Mouse (Mus musculus): ENCODE data around the gene Gria2.

The Gria2 gene

DNA sequence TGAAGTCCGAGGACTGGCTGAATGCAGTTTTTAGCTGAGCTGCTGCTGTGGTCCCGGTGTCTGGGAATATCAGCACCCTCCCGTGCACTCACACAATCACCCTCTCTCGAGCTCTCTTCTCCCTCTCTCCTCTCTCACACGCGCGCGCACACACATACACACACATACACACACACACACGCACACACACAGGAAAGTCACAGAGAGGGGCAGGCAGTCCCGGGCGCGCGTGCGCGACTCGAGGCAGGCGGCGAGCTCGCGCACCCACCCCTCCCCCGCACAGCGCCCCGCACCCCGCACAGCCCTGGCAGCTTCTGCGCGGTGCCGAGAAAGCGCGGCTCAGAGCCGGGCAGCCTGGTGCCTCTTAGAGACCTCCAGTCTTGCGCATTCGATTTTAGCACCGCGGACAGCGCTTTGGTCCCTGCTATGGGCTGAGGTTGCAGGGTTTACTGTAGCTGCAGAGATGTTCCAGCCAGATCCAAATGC is at the start of gene Gria2:
Gria2 (minus strand) TSS at position 240 of the 486 bp plus-strand sequence.
- DNase-seq: peak; percentile 47

DNA sequence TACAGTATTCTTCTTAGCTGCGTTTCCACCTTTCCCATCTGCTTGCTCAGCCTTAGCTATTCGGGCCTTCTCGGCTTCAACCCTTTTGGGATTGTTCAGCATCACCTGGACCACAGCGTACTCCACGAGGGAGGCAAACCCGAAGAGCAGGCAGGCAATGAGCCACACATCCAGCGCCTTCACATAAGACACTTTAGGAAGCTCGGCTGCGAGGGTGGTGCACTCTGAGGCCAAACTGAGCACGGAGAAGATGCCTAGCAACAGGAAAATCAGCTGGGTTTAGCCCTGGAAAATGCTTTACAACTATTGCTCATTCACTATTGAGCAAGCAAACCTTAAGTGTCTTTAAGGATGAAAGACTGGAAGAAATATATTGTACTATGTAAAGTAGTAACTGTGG is 48.3 kb upstream of the Gria2 start:
- DNase-seq: no peak

DNA sequence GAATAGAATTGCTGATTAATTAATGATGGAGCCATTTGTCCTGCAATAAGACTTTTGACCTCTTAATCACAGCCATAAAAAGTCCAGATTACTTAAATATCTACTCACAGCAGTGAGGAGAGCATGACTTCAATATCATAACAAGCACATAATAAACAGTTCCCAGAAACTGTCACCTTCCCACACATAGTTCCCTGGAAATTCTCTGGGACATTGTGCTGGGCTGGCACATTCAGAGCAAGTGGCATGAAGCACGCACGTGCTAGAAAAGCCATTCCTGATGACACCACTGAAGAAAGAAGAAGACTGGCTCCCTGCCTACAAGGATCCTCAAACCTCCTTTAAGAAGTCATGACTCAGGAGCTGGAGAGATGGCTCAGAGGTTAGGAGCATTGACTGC is 43.0 kb upstream of the Gria2 start:
- DNase-seq: no peak

DNA sequence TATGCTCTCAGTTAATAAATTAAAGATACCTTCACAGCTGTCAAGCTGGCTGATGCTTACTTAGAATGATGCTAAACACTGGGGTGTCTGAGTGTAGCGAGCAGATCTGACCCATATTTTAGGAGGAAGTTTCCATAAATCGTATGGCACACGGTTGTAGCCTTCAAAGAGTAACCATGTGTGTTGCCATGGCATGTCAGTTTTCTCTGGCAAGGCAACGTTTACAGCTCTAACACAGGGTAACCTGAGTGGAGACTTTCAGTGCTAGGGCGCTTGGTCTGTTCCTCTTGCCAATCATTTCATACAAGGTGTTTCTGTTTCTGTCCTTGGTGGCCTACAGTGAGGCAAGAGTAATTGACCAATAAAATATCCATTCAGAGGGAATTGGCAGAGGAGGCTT is 37.2 kb upstream of the Gria2 start:
- DNase-seq: no peak

DNA sequence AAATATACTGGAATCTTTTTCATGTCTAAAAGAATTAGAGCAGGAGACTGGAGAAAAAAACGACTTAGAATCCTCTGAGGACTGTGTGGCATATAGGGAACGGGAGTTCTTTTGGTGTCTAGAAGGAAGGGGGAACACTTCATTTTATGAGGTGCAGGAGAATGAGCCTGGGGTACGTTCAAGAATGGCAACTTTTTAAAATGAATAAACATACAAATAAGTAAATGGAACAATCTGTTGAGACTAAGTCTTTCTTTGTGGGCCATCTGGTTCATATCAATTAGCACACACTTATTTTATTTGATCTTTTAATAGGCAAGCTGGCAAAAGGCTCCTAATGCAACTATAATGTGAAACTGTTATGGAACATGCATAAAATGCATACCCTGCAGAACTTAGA is 34.9 kb upstream of the Gria2 start:
- DNase-seq: no peak

DNA sequence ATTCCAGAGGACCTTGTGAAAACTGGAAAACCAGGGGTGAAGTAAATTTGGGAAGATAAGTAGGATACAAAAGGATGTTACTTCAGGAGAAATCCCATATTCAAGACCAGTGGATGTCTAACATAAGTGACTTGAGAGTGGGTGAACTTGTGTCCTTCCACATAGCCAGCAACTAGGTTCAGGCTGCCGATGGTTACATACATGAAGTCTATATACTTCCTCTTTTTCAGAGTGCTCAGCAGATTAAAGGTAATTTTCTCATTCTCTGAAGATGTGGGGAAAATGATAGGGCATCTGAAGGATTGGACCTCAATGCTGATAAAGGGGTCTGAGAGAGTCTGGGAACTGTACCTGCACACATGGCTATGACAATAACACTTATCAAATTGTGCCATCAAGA is 21.3 kb upstream of the Gria2 start:
- DNase-seq: no peak

DNA sequence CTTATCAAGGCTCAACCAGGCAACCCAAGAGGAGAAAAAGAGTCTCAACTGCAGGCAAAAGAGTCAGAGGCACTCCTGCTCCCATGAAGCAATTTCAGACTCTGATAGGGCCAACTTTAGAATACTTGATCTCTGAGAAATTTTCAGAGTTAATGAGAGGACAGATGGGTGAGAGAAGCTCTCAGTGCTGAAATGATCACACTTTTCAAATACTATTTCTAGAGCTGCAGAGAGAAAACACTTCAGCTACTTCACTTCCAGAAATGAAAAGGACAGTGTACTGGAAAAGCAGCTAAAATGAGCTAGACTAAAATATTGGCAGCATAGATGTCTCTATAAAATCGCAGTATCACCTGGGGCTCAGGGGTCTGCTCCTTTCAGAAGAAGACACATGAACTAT is 16.0 kb upstream of the Gria2 start:
- DNase-seq: no peak

DNA sequence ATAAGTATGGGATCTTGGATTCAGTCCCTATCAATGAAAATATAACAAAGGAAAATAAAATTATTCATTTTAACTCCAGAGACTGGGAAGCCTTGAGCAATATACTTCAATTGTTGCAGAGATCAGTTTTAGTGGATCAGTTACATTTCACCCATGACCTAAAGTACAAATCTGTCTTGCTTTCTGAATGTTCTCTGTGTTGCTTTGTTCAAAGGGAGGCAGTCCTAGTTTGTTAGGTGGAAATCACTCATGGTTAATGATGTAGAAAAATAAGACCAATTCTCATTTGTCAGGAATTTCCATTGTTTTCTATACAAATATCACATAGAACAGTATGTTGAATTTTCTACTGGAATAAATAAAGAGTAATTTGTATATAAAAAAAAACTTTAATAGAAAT is 11.1 kb upstream of the Gria2 start:
- no peak for DNase-seq

DNA sequence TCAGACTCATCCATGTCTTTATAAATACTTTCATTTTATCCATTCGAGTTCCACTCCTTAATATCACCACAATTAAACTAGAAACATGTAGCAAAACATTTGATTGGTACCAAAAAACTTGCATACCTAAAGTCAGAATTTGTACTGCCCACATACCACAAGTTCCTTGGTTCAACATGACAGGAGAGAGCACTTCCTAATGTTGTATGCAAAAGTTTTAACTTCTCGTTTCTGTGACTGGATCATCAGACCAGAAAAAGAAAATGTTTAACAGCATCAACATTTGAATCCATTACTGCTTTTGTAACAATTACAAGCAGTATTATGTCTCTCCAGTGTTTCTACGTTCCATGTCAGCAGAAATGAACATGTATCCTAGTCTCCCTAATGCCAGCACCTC is 9.6 kb upstream of the Gria2 start:
- DNase-seq: no peak

DNA sequence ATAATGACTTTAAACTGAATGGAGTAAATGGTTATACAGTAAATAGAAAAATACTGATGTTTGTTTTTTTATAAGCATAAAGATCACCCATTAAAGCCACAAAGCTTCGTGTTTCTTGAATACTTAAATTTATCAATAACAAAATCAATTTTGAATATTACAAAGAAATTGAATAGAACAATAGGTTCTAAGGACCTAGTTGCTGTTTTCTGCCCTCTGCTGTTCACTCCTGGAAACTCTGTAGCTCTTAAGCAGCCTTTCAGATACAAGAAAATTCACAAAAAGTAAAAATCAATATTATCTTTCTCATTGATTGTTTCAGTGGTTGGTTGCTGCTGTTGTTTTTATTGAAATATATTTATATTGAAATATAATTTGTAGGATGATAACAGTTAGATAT is 2.7 kb upstream of the Gria2 start:
- no peak for DNase-seq

DNA sequence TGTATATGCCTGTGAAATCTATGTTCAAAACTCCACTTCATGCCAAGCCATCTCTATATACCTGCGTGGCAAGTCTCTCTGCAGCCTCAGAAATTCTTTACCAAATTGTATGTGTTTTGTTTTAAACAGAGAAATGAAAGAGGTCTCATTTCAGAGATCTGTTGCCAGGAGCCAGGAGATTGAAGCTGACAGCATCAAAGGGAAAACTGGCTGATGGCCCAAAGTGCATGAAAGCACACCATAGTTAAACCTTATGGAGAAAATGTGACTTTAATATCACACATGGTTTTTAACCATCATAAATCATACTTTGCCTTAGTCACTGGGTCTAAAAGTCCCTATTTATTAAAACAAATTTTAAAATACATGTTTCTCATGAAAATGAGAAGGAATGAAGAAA is 1.2 kb upstream of the Gria2 start:
- DNase-seq: no peak

DNA sequence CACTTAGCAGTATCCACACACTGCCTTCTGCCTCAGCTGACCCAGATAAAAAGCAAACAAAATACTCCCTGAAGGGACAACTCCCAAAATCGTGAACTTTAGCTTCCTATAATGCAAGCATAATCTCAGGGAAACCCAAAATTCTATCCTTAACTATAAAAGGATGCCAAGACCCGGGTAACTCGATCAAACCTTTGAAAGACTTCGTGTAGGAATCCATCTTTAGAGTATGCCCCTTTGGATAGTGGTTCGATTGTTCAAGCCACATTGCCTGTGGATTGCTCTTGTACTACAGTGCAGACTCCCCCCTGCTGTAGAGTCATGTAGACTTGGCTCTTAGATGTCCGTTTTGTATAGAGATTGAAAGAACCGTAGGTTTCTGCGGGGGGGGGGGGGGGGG is 576 bp upstream of the Gria2 start:
- no peak for DNase-seq

DNA sequence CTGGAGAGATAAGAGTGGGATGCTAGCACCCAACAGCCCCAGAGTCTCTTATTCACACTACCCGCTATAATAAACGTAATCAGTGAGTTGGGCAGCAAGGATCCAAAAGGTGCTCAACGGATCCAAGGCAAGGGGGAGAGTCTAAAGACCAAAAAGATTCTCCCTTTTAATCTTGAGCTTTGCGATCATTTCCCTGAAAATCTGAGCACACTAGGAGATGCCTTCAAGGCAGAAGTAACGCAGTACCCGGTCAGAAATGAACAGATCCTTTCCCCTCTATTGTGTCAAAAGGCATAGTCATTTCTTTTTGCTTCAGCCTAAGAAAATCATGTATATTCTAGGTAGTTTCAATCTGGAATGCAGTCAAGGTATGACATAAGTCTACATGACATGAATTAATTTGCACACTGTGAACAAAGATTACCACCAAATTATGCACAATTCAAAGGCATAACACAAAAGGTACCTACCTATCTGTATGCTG is 766 bp downstream of the Gria2 start:
- no peak for DNase-seq

DNA sequence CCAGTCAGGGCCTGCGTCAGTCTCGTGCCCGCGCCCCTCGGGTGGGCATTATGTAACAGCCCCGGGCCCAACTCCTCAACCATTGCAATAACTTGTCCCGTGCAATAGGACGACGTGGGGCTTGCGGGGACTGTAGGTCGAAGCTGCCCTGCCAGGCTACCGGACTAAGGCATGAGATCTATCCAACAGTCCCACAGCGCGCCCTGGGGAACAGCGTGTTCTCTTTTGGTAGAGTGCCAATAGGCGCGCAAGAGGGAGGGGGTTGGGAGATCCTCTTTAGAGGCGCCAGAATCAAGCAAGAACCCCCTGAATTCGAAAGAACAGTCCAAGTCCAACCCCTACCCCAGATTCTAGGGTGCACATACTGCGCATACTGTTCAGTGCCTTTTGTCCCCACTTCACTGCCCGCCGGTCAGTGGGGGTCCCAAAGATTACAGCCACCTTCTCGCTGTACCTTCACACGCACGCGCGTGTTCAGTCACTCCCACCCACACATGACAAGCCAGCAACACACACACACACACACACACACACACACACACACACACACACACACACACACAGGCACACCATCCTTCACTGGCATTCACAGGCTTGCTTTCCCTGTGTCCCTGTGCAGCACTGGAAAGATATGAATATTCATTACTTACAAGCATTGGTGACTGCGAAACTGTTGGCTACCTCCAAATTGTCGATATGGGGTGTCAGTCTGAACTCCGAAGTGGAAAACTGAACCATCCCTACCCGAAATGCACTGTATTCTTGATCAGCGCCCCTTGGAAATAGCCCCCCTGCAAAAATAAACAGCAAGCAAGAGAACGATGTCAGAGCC is 1.4 kb downstream of the Gria2 start:
- peak; percentile 15 for DNase-seq

DNA sequence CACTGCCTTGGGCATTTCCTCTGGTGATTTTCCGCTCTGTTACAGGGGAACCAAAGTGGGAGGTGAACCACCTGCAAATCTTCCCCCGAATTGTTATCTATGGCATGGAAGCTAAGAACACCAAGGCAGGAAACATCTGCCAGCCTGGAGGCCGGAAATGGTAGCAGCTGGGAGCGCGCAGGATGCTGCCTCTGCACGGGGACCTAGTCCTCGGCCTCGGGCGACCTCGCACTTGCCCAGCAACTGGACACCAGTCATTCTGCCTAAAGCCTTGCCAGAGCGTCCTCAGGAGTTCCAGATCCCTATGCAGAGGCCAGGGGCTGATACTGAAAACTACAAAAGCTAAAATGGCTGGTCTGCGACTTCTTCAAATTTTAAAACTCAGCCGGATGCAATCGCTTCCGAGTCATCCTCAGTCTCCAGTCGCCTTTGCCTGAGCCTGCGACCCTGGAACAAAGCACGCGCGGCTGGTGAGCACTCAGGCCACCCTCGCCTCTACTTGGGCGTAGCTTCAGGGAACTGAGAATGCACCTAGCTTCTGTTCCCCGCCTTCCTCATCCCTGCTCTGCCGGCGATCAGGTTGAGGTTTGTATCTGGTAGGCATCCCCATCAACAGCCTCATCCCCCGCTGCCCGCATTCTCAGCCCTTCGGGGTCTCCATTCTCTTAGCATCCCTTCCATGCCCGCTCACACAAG is 2.2 kb downstream of the Gria2 start:
- DNase-seq: peak; percentile 49

DNA sequence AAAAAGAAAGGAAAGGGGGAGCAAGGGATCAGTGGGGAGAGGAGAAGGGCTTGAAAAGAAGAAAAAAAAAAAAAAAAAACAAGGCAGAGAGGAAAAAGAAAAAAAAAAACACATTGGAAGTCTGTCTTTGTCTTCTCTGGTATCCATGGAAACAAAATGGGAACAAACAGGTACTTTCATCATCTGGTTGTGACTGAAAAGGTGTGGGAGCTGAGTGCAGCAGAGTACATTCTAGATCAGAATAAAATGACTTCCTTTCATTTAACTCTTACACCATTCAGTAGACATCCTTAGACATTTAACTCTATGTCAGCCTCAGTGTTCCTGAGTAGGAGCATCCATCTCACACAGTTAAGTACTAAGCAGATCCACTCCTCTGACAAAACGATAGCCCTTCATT is 4.7 kb downstream of the Gria2 start:
- DNase-seq: no peak

DNA sequence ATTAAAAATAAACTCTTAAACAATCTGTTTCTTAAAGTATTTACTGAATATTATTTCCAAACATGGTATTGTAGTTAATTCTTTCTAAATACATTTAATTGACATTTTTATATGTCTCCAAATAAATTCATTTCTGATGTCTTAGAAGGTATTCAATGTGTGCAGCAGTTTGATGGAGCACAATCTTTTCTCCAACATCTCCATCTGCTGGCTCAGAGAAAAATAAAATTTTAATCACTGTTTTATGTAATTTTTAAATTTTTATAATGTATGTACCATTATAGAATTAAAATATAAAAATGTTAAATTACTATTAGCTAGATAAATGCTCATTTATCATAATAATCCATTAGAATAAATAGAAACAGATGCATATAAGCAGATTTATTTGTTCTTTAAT is 5.9 kb downstream of the Gria2 start:
- no peak for DNase-seq

DNA sequence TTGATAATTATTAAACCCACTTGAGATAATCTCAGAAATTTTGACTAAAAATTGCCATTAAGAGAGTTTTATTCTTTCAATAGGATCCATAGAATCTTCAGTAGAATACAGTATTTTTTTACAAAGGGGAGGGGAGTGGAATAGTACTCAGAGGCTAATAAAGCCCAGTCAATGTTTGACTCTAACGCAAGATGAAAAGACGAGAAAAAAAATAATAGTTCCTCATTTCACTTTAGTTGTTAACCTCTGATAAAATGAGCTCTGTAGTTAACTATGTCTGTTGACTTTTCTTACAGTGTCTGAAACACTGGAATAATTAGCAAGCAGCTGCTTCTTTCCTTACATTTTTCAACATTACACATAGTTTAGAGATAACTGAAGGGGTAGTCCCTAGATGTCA is 7.4 kb downstream of the Gria2 start:
- DNase-seq: no peak

DNA sequence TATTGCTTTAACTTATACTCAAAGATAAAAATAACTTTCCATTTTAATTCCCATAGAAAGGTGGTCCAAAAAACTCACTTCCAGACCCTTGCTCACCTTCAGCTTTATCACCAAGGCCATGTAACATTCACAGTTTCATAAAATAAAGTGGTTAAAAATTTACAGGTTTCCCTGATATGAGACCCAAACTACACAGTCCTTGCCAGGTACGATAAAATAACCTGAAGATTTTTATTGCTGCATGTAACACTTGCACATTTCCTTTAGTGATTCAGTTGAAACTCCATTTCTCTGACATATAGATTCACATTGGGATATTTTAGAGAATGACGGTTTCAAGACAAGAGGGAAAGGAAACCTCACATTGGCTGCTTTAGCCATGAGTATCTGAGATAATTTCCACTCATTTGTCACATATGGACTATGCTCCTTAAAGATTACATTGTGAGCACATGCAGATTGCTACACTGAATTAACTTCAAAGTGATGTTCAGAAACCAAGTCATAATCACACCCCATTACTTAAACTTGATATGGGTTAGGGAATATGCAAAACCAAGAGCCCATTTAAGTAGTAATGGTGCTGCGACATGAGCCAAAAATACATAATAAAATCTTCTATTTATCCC is 15.4 kb downstream of the Gria2 start:
- no peak for DNase-seq

DNA sequence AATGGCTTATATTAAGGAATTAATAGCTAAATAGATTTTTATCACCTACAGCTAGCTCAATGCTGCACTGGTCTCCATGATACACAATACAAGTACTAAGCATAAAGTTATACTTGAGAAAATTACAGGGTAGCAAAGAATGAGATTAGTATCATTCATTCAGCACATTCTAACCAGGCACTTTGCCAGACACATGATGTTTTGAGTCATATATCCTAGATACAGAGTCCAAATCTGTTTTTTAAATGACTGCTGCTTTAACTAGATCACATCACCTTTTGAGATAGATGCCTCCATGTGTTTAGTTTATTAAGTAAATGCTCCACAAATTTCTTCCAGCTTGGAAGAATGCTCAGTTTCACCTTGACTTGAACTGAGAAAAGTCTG is 21.5 kb downstream of the Gria2 start:
- DNase-seq: no peak

DNA sequence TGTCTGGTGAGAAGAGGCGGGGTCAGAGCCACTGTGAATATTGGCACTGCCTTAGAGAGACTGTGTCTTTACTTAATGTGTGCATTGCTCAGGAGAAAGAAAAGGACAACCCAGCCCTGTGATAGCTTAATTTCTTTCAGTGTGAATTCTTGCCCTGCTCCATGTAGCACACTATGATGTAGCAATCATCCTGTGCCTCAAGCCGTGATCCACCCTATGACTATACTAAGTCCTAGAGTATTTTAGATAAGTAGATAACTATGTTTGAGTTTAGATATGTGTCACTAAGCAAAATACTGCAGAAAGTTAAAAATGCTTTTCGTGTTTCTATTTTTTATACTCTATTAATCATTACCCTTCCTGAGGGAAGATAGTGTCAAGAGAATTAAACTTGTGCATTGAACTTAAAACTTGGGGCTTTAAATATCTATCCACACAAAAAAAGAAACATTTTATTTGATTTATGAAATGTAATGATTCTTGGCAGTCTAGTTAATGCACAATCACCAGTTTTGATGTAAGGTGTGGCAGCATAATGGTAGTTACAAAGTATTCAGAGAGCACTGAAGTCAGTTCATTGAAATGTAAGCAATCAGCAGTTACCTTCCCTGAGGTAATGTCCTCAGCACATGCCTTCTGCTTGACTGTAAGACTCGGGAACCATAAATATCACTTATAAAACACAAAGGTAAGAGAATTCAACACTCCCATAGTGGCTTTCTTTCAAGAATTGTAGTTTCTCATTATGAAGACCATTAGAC is 22.1 kb downstream of the Gria2 start:
- no peak for DNase-seq

DNA sequence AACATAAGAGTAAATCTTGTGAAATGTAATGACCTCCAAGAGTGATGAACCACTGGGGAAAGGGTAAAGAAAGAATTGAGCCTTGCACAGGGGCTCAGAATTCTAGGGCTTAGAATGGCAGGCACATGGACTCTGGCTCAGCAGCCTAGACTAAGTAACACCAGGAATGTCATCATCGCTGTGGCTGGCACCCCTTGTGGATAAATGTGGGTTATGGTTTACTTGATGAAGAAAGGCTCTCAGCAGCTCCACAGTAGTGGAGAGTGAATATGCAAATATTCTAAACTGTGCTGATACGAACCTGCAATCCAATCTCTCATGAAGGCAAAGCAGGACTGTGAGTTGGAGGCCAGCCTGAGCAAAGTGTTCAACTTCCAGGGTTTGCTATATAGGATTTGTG is 26.0 kb downstream of the Gria2 start:
- DNase-seq: no peak

DNA sequence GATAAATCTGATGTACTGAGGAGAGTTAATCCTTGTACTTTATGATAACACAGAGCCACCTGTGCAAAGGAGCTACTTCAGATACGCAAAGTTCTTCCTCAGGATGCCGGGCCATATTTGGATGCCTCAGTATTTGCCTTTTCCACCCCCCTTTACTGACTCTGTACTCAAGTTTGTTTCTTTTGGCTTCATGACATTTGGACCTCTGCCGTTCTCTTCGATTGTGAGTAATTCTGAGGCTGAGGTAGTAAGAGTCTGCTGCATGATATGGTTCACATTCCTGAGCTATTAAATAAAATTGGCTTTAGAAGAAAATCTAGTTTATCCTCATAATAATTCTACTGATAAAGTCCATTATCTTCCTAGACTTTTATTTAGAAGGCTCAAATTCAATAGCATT is 26.7 kb downstream of the Gria2 start:
- no peak for DNase-seq

All from thymus, postnatal 25 days (tissue).